Mouse (Mus musculus) heart, postnatal 0 days (tissue): ENCODE results near the gene B3galt1.

Experiments
- CTCF ChIP-seq: IDR thresholded peaks from 2 replicates; pipeline ENCODE4 v1.5.1; 2016; ENCODE audit warnings: antibody characterized with exemption, control low read depth, low read depth
- EP300 ChIP-seq: IDR thresholded peaks from 2 replicates; pipeline ENCODE4 v1.6.1; 2016; ENCODE audit warnings: antibody characterized with exemption, low read depth

DNA sequence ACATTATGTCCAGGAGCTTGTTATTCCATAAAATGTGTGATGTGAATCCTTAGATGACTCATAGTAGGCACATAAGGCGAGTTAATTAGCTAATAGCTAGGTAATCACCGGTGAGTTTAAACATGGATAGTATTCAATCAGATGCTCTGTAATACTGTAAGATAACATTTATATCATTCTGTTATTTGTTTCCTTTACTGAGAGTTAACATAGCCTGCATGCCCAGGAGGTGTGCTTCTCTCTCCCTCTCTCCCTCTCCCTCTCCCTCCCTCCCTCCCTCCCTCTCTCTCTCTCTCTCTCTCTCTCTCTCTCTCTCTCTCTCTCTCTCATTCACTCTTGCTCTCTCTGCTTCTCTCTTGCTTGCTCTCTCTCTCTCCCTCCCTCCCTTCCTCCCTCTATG lies 292.7 kb downstream of the B3galt1 start:
- no peak for TF ChIP-seq CTCF
- no peak for TF ChIP-seq EP300
